Mouse (Mus musculus): ENCODE data around the gene Itga9. TPM values are rescaled to one million over a fixed set of nuclear protein-coding genes. Genes with fewer than 3 reads are reported as not detected.

The Itga9 gene
- polyA plus RNA-seq, 1 experiment from 2014 or later, result 0.48 TPM

GRCm38 (mm10) chr9:118901917-118902316 is 295.4 kb downstream of the Itga9 start:
- Histone ChIP-seq H3K9ac (no peak overlapping the region), H3K9me3 (replicated peaks) (no peaks in the 10 kb centered on the region), H3K36me3 (ENCODE audit: poor library complexity, severe bottlenecking) (no peaks in the 10 kb centered on the region), H3K4me1 (peaks cover 4% of the 10 kb centered on the region; the same call in 1 of the 2 replicates), H3K4me3 (no peak overlapping the region), H3K4me2 (no peak overlapping the region), H3K27ac (no peak overlapping the region), H3K27me3 (no peaks in the 10 kb centered on the region; the same call in 1 of the 2 replicates)
- WGBS, result 26% methylated on average over 5 of the region's 6 CpGs
- peak; percentile 73 for ATAC-seq

GRCm38 (mm10) chr9:118907934-118908620 is 301.6 kb downstream of the Itga9 start:
- peak; percentile 58; the same call in 1 of the 2 replicates for ATAC-seq
- H3K27me3 ChIP-seq, result no peaks in the 10 kb centered on the region; the same call in 1 of the 2 replicates
- no peaks in the 10 kb centered on the region for H3K4me1 ChIP-seq
- H3K36me3 ChIP-seq (ENCODE audit: poor library complexity, severe bottlenecking), result no peaks in the 10 kb centered on the region
- H3K27ac ChIP-seq, result no peak overlapping the region
- no peaks in the 10 kb centered on the region for H3K9me3 ChIP-seq (replicated peaks)
- no peak overlapping the region for H3K4me2 ChIP-seq
- H3K4me3 ChIP-seq, result no peak overlapping the region
- no peak overlapping the region for H3K9ac ChIP-seq
- WGBS, result 53% methylated on average over 18 of the region's 18 CpGs

DNA sequence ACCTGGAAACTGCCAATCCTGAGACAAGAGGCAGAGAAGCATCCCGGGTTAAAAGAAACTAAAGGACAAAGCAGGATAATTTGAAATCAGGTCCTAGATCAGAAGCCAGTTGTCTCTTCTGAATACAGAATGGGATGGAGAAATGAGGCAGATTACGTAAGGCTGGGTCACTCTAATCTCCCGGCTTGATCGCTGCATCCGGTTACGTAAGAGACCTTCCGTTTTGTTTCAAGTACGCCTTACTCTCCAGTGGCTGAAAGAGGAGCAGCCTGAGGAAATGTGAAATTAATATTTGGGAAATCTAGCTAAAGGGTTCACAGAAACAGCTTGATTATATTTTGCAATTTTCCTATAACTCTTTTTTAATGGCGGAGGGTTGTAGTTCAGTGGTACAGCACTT is 306.6 kb downstream of the Itga9 start:
- no peak for ATAC-seq
- WGBS, result 92% methylated on average over 9 of the region's 9 CpGs
- no peak overlapping the region for H3K27ac ChIP-seq

DNA sequence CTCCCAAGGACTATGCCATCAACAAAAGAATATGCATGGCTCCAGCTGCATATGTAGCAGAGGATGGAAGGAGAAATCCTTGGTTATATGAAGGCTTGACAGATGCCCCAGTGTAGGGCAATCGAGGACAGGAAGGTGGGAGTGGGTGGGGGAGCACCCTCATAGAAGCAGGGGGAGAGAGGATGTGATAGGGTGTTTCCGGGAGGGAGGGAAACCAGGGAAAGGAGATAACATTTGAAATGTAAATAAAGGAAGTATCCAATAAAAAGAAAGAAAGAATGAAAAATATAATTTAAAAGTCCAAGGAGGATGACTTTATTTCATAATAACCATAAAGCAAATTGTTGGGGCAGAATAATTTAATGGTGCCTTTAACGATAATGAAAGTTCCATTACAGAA is 307.1 kb downstream of the Itga9 start:
- H3K27me3 ChIP-seq, result no peaks in the 10 kb centered on the region
- H3K9ac ChIP-seq, result no peak overlapping the region
- H3K4me1 ChIP-seq, result 0 out of 2 replicates have a peak, but pooled peaks cover 7% of the 10 kb centered on the region
- H3K4me3 ChIP-seq, result no peak overlapping the region
- 81% methylated on average over 3 of the region's 3 CpGs for WGBS
- H3K27ac ChIP-seq, result no peak overlapping the region
- H3K36me3 ChIP-seq (ENCODE audit: poor library complexity, severe bottlenecking), result no peaks in the 10 kb centered on the region
- no peak overlapping the region for H3K4me2 ChIP-seq
- no peak for ATAC-seq
- H3K9me3 ChIP-seq (replicated peaks), result no peaks in the 10 kb centered on the region

More for the DNA sequence above, 306.6 kb downstream of the Itga9 start:
- H3K9ac ChIP-seq, result no peak overlapping the region
- no peaks in the 10 kb centered on the region for H3K27me3 ChIP-seq
- H3K9me3 ChIP-seq (replicated peaks), result no peaks in the 10 kb centered on the region
- no peak overlapping the region for H3K4me2 ChIP-seq
- no peaks in the 10 kb centered on the region for H3K36me3 ChIP-seq (ENCODE audit: poor library complexity, severe bottlenecking)
- 0 out of 2 replicates have a peak, but pooled peaks cover 7% of the 10 kb centered on the region for H3K4me1 ChIP-seq
- H3K4me3 ChIP-seq, result no peak overlapping the region

DNA sequence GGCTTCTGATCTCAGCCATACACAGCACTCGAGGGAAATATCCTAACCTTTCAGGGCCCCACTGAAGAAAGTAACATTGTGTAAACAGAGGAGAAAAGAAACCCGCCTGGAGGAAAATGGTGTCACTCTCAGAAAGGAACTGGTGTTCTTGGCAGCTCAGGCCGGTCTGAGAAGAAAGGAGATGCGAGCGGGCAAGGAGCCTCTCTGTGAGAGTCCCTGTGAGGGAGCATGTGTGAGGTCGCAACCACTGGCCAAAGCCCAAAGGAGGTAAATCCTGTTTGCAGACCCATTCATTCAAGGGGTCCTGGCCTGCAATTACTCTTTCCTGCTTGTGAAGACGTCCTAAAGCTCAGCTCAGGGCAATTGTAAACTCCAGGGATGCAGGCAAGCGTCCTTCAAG is 308.1 kb downstream of the Itga9 start:
- Histone ChIP-seq H3K9ac (no peak overlapping the region), H3K4me3 (no peak overlapping the region), H3K36me3 (ENCODE audit: poor library complexity, severe bottlenecking) (no peaks in the 10 kb centered on the region), H3K27ac (no peak overlapping the region), H3K9me3 (replicated peaks) (no peaks in the 10 kb centered on the region), H3K27me3 (no peaks in the 10 kb centered on the region), H3K4me1 (0 out of 2 replicates have a peak, but pooled peaks cover 7% of the 10 kb centered on the region), H3K4me2 (no peak overlapping the region)
- no peak for ATAC-seq
- WGBS, result 24% methylated on average over 8 of the region's 8 CpGs

- no peak for ATAC-seq
- Histone ChIP-seq H3K4me1 (peaks cover 13% of the 10 kb centered on the region), H3K36me3 (ENCODE audit: poor library complexity, severe bottlenecking) (no peaks in the 10 kb centered on the region), H3K4me2 (no peak overlapping the region), H3K27ac (no peak overlapping the region), H3K9ac (no peak overlapping the region), H3K4me3 (no peak overlapping the region), H3K9me3 (replicated peaks) (no peaks in the 10 kb centered on the region), H3K27me3 (no peaks in the 10 kb centered on the region)
- WGBS, result 46% methylated on average over 5 of the region's 5 CpGs
Measured at GRCm38 (mm10) chr9:118915290-118915689, 308.8 kb downstream of the Itga9 start.

- H3K27me3 ChIP-seq, result no peaks in the 10 kb centered on the region
- H3K4me3 ChIP-seq, result no peak overlapping the region
- ATAC-seq, result peak; percentile 61
- 76% methylated on average over 16 of the region's 16 CpGs for WGBS
- H3K4me2 ChIP-seq, result no peak overlapping the region
- no peaks in the 10 kb centered on the region for H3K36me3 ChIP-seq (ENCODE audit: poor library complexity, severe bottlenecking)
- no peaks in the 10 kb centered on the region for H3K9me3 ChIP-seq (replicated peaks)
- no peak overlapping the region for H3K27ac ChIP-seq
- peaks cover 16% of the 10 kb centered on the region for H3K4me1 ChIP-seq
- H3K9ac ChIP-seq, result no peak overlapping the region
Measured at GRCm38 (mm10) chr9:118919672-118920186, 313.2 kb downstream of the Itga9 start.

GRCm38 (mm10) chr9:118920798-118921515 is 314.5 kb downstream of the Itga9 start:
- no peaks in the 10 kb centered on the region for H3K9me3 ChIP-seq (replicated peaks)
- no peak overlapping the region for H3K4me2 ChIP-seq
- 46% methylated on average over 12 of the region's 12 CpGs for WGBS
- no peak overlapping the region for H3K9ac ChIP-seq
- H3K27ac ChIP-seq, result no peak overlapping the region
- H3K27me3 ChIP-seq, result no peaks in the 10 kb centered on the region
- H3K4me1 ChIP-seq, result peaks cover 25% of the 10 kb centered on the region
- ATAC-seq, result 0 out of 2 replicates have a peak, but pooled peaks have one; percentile 25
- H3K4me3 ChIP-seq, result no peak overlapping the region
- H3K36me3 ChIP-seq (ENCODE audit: poor library complexity, severe bottlenecking), result no peaks in the 10 kb centered on the region

DNA sequence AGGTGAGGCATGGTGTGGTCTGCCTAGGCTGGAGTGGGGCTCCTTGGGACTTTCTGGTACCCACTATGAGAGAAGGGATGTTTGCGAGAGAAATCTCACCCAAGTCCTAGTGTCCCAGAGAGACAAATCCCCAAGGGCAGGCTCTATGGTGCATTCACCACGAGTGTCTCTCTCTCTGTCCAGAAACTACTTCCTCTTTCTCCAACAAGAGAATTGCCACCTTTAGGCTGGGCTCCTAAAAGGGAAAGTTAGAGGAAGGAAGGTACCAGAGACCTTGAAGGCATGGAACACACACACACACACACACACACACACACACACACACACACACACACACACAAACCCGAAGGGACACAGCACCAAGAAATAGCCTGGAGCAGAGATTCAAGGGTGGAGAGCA is 315.4 kb downstream of the Itga9 start:
- Histone ChIP-seq H3K27ac (no peak overlapping the region), H3K4me3 (no peak overlapping the region), H3K27me3 (no peaks in the 10 kb centered on the region), H3K4me2 (no peak overlapping the region), H3K9me3 (replicated peaks) (no peaks in the 10 kb centered on the region), H3K4me1 (peaks cover 26% of the 10 kb centered on the region), H3K9ac (no peak overlapping the region), H3K36me3 (ENCODE audit: poor library complexity, severe bottlenecking) (no peaks in the 10 kb centered on the region)
- ATAC-seq, result no peak
- WGBS, result 76% methylated on average over 3 of the region's 3 CpGs

GRCm38 (mm10) chr9:118924554-118925085 is 318.1 kb downstream of the Itga9 start:
- Histone ChIP-seq H3K9ac (peak overlapping the region; percentile 37), H3K4me2 (peak overlapping the region; percentile 97), H3K4me3 (peak overlapping the region; percentile 80), H3K36me3 (ENCODE audit: poor library complexity, severe bottlenecking) (no peaks in the 10 kb centered on the region), H3K9me3 (replicated peaks) (no peaks in the 10 kb centered on the region), H3K27ac (no peak overlapping the region), H3K4me1 (peaks cover 45% of the 10 kb centered on the region), H3K27me3 (no peaks in the 10 kb centered on the region)
- WGBS, result 10% methylated on average over 16 of the region's 16 CpGs
- ATAC-seq, result peak; percentile 1; the same call in 1 of the 2 replicates

DNA sequence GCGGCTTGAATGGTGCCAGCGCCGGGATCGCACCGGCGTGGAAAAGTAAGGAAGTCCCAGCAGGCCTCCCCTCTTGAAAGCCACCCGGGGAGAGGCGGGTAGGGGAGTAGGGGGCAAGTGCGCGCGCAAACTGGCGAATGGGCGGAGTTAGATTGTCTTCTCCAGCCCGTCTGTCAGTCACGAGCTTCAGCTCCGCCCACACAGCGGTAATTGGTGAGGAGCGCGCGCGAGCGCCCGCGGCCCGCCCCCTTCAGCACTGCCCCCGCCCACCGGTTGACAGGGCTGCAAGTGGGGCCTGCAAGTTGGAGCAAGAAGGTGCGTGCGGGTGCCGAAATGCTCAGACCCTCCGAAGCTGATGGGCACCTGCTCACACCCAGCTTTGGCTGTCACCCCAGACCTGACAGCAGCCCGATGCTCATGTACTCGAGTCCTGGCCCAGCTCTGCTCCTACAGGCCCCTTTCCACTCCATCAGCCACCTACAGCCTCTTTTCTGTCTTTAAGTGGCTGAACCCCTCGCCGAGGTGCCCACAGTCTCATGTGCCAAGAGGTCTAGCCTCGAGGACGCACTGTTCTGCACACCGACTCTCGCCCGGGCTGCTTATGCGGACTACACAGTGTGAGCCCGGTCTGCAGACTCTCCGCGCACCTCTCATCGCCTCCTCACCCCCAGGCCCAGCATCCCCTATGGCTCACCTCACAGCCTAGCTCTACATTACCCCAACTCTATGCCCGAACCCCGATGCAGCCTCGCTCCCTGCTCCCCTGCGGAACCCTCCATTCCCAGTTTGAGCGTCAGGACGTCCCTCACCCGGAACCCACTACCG is 319.0 kb downstream of the Itga9 start:
- Histone ChIP-seq H3K36me3 (ENCODE audit: poor library complexity, severe bottlenecking) (no peaks in the 10 kb centered on the region), H3K4me2 (peak overlapping the region; percentile 97), H3K27me3 (no peaks in the 10 kb centered on the region), H3K4me3 (peak overlapping the region; percentile 80), H3K9me3 (replicated peaks) (no peaks in the 10 kb centered on the region), H3K4me1 (peaks cover 40% of the 10 kb centered on the region), H3K9ac (peak overlapping the region; percentile 85), H3K27ac (peak overlapping the region; percentile 80)
- peak; percentile 88 for ATAC-seq
- under 1% methylated on average over 52 of the region's 53 CpGs for WGBS

Data from forebrain, embryonic 13.5 days (tissue).